Mouse (Mus musculus): ENCODE data around the gene Nisch.

Nisch gene

GRCm38 (mm10) chr14:31129326-31130235 lies 87.2 kb downstream of the Nisch start:
- DNase-seq = no peak

- DNase-seq = peak; percentile 99
These were observed 87.9 kb downstream of the Nisch start, which contains the start of gene Smim4 for GRCm38 (mm10) chr14:31128826-31129219. TSS of gene Smim4 (minus strand) at chr14:31128956.

GRCm38 (mm10) chr14:31128101-31128825 lies 88.5 kb downstream of the Nisch start:
- DNase-seq = peak; percentile 76 to 77

GRCm38 (mm10) chr14:31126826-31127225 lies 89.9 kb downstream of the Nisch start:
- DNase-seq = no peak

GRCm38 (mm10) chr14:31125106-31126075 lies 91.4 kb downstream of the Nisch start:
- DNase-seq = no peak

Measured in kidney, postnatal 36 days (tissue).